Mouse (Mus musculus) liver (tissue): ENCODE results near the gene Aipl1.

ENCODE experiments used
- DNase-seq: peaks from one replicate; pipeline ENCODE4 v3.0.0-alpha.2; 2020; ENCODE audit warnings: mixed read lengths

The Aipl1 gene

DNA sequence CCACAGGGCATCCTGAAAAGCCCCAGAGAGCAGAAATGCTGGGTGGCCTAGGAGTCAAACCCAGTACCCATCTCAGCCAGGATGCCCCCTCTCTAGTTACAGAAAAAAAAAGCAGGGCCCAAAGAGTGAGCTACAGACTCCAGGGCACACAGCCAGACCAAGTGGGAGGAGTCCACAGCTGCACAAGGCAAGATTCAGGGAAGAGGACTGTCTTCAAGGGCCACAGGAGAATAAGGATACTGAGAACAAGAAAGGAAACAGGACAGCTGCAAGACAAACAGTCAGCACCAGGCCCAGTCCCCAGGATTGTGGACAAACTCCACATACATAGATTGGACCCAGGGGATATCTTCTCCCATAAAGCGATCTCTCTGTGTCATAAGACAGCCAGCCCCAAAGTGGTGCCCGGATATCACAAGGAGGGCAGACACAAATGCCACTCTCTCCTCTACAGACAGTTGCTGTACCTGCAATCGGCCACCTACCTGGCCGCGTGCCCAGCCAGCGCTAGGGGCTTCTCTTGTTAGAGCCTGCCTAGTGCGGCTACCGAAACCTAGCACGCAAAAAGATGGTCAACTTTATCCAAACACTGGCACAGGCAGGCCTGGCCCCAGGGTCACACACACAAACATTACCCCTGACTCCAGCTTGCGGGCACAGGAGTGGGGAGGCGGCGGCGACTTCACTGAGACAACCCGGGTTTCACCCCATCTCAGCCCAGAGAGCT lies 13.0 kb upstream of the Aipl1 start:
- no peak for DNase-seq

DNA sequence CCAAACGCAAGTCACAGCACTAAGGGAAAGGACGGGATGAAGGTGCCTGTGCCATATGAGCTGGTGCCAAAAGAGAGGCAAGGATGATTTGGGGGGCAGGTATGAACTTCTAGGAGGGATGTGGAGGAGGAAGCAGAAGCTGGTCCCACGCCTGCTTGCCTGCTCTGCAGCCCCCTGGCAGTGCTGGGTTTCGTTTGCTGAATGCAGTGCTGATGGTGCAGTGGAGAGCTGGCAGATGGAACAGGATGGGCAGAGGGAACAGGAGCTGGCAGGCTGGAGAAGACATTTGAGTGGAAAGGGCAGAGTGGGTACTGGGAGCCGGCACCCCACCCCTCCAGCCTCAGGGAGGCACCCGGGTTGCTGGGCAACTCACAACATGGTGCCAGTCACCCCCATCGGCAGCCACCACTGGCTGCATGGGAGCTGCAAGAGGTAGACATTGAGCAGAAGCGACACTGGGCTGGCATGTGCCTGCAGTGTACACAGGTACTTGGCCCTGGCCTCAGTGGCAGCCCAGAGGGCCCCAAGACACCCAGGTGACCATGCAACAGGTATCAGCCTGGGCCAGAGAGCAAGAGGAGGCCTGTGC lies 12.0 kb upstream of the Aipl1 start:
- no peak for DNase-seq

DNA sequence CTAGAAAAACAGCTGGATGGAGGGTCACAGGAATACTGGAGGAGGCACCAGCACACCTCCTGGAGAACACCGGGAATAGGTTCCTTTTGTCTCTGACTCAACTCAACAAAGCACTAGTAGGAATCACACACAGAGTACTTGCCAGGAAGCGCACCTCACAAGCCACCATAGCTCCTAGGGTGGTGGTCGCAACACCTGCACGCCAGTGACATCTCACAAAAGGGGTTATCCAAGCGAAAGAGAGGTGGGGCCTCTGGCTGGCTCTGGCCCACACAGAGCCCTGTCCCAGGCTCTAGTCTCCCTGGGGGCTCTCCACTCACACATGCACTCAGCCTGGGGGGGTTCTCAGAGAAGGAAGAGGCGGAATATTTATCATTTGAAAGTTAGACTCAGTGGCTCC lies 11.4 kb upstream of the Aipl1 start:
- DNase-seq, result no peak

DNA sequence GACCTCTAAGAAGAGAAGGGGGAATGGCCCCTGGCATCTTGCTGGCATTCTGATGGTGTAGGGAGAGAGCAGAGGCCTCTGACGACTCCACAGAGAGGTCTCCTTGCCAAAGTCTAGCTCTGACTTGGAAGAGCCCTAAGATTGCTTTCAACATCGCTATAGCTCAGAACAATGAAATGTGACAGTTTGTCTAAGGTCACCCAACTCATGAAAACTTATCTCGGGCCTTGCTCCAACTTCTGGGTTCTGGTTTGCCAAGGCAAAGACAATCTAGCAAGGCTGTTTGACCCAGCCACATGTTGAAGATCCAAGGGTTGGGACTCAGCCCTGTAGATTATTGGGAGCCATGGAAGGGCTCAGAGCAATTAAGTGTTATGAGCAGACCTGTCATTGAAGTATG lies 6.9 kb upstream of the Aipl1 start:
- DNase-seq, result no peak

DNA sequence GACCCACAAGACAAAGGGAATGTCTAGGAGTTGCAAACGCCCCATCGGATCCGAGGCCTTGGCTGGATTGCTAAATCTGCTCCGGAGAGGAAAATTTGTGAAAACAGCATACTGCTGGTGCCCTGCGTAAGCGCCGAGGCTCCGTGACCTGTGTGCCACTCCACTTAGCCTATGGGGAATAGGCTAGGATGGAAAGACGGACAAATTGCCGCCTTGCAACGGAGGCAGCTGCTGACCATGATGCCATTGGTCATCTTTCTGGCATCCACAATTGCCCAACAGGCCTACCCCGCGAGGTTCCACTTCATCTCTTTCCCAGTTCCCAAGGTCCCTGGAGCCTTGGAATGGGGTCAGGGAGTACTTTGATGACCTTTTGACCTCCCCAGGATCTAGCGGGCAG lies 5.3 kb upstream of the Aipl1 start:
- DNase-seq, result no peak

DNA sequence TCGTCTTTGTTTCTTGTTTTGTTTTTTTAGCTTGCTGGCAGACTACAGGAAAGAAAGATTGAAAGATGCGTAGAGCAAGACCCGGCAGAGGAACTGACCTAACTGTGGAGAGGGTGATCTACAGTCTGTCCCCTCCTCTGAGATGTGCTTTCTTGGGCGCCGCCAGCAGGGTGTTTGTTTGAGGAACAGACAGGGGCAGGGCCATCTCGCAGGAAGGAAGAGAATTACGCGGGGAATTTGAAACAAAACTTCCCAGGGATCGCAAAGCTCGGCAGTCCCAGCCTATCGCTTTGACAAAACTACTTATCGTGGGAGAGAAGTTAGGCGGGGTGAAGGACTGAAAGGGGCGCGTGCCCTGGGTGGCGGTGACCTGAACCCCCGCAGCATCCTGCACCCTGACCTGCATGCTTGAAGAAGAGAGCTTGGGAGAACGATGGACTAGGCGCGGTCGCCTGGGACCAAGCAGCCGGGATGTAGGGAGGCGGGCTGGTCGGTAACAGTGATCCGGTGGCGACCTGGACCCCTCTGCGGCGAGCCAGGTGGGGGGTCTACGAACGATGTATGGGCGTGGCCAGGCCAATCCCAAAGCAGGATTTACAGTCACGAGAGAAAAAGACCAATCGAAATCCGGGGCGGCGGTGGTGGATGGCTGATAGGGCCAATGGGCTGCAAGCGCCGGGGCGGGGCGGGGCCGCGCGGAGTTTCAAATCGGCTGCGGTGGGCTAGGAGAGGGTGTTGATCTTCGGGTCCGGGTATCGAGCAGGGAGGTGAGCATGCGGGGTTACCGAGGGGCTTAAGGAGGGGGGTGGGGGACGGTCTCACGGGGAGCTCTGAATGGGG lies 4.7 kb upstream of the Aipl1 start, which contains the start of gene Pimreg:
Gene Pimreg (plus strand): TSS at position 265 of the 840 bp plus-strand sequence.
- DNase-seq, result peak; percentile 86

DNA sequence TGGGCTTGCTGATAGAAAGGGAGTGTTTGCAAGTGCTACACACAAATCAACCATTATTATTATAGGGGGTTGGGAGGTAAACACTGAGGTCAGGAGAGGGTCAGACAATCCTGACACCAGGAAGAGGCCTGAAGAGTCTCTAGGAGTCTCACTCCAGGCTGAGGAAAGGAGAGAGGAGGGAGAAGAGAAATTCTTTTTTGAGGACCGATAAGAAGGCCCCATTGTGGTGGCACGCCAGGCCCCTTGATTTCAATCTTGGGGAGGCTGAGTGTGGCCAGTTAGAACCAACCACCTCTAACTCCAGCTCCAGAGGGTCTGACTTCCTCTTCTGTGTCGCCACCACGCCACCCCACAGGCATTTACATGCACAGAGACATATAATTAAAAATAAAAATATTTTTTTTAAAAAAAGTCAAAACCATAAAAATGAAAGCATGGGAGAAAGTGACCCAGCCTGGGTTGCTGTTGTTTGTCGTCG lies 4.0 kb upstream of the Aipl1 start:
- no peak for DNase-seq

DNA sequence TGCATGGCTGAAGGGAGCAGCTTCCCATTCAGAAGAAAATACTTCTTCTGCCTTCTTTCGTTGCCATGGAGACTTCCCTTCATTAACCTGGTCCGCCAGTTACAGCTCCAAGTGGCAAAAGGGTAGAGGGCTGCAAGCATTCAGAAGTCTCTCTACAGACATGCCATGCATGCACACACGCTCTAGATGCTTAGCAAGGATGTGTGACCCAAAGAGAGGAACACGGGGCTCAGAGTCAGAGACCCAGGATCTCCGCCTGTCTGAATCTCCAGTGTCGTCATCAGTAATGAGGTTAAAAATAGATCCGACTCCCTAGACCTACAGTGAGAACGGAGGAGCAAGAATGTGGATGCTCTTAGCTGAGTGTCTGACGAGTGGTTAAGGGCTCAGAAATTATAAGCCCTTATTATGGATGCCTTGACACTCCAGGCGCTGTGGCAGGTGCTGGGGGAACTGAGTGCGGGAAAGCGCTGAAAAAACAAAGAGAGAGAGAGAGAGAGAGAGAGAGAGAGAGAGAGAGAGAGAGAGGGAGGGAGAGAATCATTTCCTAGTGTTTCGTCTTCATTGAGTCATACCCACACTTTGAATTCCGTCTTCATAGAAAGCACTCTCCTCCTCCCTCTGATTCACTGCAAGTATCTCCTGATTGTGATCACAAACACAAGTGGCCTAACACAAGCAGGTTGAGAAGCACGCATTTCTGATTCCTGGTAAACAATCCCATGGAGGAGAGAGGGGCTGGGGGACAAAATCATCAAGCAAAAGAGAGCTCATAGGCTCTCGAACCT lies 2.5 kb upstream of the Aipl1 start:
- no peak for DNase-seq

DNA sequence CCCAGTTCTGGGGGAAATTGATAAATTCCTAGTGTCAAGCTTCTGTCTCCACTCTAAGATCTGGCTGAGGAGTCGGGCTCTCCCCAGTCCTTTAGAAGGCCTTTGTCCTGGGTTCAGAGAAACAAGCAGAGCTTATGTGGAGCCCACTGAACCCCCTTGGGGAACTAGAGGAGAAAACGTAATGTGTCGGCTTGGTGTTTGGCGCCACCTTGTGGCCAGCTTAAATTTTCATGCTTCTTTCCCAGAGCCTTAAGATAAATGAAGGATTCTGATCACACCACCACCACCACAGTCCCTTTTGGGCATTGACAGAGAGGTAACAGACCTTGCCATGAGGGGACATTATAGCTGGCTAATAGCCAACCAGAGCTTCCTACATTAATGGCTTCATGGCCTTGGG lies 687 bp upstream of the Aipl1 start:
- DNase-seq, result peak; percentile 60

DNA sequence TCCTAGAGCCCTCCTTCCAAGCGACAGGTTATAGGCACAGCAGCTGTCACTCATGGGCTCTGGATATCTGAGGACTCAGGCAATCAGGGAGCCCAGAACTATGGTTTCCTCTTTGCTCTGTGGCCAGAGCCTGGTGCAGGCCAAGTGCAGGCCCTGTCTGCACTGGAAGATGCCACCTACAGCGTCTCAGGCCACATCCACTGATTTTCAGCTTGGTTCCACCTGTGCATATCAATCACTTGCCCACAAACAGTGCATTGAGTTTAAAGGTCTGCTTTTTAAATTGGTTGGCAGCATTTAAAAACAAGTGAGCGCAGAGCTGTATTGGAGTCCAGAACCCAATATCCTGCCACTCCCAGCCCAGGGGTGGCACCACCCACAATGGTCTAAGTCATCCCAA lies 4.7 kb downstream of the Aipl1 start:
- no peak for DNase-seq

DNA sequence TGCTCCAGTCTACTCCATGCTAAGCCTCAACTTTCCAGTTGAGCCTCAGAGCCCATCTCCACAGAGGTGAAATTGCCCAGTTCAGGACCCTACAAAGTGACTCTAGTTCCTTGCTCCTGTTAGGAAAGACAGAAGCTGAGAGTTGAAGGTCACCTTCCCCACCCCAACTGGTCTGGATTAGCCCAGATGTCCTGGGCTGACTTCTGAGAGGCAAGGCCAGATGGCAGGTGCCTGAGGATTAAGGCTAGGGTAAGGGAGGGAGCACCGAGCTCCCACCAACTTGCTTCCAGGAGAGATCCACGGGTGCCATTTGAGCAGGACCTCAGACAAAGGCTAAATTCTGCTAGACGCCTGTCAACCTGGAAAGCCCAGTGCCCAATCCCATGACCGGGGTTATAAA lies 5.2 kb downstream of the Aipl1 start:
- no peak for DNase-seq

DNA sequence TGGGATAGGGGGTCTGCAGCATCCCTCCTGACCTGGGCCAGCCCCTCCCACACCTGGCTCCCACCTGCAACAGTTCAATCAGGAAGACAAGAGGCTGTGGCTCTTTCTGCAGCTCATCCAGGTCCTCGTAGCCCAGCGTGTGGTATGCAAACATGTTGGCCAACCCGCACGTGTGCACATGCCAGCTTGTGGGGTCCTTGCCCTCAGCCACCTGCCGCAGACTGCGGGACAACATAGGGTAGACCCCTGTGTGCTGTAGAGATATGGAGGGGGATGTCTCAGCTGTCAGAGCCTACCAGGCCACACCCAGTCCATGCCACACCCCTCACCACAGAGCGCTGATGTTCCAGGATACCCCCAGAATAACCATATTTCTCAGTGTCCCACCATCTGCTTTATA lies 6.0 kb downstream of the Aipl1 start:
- DNase-seq, result no peak

DNA sequence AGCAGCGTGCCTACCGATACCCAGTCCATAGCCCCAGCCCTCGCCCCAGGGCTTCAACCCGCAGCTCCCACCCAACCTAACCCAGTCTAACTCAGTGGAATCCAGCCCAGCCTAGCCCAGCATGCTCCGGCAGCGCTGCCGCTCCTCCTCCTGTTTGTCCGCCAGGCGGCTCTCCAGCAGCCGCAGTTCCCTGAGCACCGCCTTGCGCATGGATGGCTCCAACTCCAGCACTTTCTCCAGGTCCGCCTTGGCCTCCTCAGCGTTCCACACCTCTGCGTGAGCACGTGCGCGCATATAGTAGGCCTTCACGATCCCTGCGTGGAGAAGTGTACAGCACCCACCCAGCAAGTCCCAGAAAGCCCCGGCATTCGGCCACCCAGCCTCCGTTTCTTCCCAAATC lies 8.2 kb downstream of the Aipl1 start:
- peak; percentile 39 for DNase-seq

DNA sequence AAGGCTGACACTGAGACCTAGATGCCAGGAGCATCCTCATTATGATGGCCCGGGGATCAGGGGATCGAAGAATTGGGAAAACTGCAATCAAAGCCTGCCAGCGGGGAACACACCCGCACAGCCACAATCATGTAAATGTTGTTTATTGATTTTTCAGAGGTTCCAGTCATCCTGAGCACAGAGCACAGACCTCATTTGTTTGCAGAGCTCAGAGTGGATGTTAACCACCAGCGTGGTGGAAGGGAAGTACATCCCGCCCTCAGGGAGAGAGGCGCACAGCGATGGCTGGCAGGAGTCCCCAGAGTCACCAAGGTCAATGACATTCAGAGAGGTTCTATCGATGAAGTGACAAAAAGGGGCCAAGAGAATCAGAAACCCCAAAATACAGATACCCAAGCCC lies 9.5 kb downstream of the Aipl1 start:
- no peak for DNase-seq

DNA sequence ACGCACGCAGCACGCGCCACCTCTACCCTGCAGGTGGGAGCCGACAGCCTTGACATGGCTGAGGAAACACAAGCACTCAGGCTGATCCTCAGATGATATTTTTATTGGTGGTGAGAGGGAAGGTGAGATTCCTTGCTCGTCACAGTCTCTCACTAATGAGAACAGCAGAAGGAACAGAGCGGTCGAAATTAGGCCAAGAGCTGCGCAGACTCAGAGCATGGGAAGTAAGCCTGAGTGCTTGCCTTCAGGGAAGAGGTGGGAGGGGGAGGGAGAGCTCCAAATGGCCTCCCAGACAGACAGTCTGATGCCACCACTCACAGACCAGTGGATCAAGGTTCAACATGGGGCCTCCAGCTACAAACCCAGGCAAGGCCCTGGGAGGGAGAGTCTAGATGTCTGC lies 10.8 kb downstream of the Aipl1 start:
- DNase-seq, result no peak

DNA sequence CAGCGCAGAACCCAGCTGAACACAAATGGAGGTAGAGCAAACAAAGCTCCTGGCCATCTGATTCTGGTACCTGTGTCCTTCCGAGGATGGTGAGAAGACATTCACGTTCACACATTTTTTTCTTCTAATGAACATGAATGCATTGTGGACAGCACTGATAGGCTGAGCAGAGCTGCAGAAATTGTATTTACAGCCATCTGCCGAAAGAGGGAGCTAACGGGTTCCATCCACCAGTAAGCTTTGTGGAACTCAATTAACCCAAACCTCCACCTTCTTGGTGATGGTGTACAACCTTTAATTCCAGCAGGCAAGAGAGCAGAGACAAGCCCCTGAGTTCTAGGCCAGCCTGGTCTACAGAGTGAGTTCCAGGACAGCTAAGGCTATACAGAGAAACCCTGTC lies 11.5 kb downstream of the Aipl1 start:
- peak; percentile 16 for DNase-seq

DNA sequence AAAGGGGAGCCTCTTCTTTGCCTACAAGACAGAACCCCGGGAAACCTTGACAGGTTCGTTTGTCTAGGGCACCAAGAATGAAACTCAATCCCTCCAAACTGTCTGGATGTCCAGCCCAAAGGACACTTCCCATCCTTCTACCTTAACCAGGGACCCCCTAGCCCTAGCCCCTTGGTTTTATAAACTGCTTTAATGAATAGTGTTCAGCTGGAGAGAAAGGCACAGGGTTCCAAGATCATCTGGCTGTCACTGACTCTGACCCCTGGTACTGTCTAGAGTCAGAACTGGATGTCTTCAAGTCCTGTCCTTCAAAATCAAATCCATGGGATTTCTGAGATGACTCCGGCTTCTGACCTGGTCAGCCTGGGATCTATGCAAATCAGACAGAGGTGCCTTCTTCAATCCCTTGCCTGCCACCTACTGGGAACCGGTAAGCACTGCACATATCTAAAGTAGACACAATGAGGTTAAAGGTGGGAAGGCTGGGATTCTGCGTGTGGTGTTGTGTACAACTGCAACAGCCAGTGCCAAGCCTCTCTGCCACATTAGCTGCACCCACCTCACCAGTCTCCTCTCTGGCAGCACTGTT lies 13.0 kb downstream of the Aipl1 start:
- DNase-seq, result peak; percentile 58

DNA sequence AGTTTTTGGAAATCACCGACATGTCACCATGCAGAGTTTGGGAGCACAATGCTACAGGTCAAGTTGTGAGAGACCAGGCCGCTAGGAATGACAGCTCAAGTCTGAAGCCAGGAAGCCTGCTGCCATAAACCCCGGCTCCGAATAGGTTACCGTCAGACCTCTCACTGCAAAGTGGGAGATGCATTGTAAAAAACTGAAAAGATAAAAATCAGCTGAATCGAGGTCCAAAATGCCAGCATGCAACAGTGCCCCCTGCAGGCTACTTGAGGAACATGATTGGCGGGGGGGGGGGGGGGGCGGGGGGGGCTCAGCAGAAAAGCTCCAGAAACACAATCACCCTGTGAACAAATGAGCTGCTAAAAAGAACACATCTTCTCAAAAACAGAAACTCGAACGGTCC lies 13.7 kb downstream of the Aipl1 start:
- DNase-seq, result no peak

DNA sequence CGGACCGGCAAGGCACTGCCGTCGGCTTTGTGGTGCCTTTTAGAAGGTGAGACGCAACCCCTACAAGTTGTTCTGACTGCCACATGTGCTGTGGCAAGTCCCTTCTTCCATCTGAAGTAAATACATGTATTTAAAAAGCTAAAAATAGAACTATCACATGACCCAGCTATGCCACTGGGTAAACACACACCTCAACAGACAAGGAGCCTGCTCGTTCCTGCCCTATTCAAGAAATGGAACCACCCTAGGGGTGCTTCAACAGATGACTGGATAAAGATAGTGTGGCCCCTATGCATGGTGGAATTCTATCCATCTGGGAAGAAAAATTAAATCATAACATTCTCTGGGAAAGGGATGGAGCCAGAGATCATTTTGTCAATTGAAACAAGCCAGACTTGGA lies 14.5 kb downstream of the Aipl1 start:
- DNase-seq, result no peak

DNA sequence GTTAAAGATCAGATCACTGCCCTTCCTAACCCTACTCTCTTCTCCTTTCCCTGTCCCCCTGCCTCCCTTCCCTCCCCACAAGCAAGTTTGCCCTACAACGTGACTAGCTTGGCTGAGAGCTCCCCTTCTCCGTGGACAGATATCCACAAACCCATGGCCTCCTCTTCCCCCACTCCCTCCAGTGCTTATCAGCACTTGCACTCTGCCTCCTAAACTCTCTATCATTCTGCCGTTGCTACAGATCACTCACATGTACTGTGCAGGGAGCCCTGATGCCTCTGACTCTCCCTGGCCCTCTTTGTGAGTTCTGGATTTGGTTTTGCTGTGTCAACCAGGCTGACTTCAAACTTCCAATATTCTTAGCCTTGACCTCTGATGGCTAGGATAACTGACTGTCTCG lies 16.3 kb downstream of the Aipl1 start:
- peak; percentile 17 for DNase-seq

DNA sequence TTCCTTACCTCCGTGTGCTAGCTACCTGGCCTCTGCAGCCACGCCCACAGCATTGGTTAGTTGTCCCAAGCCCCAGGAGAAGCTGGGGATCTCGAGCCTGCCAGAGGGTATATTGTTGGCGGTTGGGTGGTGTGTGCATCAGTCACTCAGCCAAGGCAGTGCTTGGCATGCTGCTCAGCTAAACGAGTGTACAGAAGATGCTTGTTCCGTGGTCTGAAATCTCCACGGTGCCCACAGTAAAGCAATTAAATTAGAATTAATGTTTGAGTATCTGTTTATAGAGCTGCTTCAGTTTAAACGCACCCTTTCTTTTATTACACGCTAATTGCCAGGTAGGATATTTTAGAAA lies 20.1 kb downstream of the Aipl1 start:
- no peak for DNase-seq

DNA sequence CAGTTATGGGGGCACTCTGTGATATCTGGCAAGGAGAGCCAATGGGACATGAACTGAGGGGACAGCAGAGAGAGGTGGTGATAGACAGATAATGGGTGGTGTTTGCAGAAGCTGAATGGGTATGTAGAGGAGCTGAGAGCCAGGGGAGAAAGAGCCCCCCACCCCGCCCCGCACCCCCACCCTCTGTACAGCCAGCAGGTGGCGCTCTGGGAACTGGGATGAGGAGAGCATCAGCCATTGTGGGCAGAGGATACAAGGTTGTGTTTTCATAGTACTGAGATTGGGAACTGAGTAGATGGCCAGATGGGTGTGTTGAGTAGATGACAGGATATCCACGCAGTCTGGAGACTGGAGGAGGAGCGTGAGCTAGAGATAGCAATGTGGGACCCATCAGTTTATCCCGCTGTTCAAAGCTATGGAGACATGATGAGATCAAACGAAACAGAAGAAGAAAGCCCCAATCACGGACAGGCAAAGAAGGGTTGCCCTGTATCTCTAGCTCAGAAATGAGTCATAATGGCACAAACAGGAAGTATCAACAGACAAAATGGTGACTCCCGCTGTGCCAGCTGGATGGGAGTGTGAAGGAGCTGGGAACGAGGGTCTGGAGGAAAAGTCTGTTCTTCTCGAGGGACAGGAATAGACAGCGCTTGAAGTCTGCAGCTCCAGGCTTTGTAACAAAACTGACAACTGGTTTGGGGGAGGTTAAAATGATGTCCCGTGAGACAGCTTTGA lies 20.6 kb downstream of the Aipl1 start:
- DNase-seq, result no peak
